Mouse (Mus musculus): ENCODE data around the gene Sar1b. TPM values are rescaled to one million over a fixed set of nuclear protein-coding genes. Genes with fewer than 3 reads are reported as not detected.

Sar1b gene
- total RNA-seq, 2 experiments from 2014 or later, result 119 to 133 TPM

DNA sequence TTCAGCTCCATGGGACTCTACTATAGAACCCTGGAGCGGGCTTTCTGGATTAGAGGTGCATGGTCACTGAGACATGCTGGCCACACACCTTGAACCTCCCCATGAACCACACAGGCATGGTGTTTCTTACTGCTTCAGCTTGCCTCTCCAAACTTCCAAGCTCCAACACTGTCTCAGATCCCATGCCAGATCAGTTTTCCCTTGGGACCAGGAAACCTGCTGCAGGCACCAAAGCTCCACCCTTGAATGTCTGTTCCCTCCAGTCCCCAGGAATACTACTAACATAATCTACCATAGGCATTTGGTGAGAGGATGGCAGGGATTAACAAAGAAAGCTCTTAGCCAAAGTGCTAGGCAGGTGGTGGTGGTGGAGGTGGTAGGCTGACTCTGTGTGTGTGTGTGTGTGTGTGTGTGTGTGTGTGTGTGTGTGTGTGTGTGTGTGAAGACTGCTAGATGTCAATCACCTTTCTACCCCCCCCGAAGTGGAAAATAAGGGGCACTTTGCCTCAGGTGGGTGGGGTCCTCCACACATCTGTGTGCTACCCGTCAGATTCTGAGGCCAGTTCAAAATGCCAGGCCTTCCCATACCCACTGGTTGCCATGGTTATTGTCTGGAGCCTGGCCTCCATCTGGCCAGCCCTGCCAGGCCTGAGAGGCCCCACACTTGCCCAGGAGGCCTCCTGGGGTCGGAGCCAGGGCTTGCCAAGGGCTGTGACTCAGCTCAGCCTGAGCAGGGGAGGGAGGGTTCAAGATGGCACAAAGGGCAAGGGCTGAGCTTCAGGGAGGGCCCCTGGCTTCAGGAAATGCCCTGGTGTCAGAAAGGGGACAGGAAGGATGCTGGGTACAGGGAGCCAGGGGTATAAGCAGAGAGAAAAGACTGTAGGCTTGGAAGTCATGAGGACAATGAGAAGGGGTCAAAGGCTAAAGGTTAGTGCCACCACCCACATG lies 68.7 kb downstream of the Sar1b start:
- DNase-seq, result peak; percentile 19

DNA sequence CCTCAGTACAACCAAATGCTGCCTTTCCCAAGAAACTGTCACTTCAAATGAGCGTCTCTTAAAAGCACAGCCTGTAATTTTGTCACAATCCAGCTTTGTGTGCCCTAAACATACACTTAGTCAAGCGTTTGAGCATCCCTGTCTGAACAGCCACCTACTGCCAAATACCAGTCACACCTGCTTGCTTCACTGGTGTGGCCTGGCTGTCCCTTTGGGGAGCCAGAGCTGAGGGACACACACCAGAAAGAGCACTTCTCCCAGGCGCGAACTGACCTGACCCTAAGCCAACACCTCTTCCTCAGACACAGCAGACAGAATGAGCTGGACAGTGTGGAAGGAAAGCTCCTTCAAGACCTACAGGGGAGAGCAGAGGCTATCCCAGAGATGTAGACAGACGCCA lies 69.5 kb downstream of the Sar1b start:
- DNase-seq, result no peak

DNA sequence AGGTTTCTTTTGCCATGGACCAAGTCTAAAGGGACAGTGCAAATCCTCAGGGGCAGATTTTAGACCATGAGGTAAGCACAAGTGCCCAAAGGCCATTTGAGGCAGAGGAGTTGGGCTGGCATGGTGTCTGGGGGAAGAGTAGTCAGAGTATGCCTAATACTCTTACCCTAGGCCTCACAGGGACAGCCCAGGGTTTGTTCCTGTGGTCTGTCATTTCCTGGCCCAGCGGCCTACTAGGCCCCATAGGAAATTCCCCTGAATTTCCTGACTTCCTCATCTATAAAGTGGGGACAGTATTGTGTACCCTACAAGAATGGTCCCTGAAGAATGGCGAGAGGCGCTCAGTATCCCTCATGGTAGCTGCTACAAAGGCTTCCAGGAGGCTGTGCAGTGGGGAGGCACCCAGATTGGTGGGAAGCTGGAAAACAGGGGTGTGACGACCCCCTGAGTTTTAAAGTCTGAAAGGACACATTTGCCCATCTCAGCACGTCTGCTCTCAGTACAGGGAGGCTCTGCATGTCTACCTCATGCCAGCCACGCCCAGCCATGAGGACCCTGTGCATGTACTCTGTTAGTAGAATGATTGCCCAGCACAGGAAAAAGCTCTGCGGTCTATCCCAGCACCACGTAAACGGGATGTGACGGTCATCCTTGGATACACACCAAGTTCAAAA lies 70.0 kb downstream of the Sar1b start:
- no peak for DNase-seq

DNA sequence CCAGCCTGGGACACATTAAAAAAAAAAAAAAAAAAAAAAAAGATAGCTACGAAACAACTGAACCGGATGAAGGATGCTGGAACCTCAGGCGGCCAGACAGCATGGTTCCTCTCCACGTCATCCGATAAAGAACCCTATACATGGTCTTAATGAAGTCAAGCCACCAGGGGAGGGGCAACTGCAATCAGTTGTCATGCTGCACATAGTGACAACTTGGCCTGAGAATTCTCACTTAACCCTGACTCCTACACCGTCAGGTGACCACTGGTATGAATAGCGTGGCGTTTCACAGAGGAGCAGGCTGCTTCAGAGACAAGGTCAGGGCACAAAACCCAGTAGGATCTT lies 70.6 kb downstream of the Sar1b start:
- DNase-seq, result no peak

DNA sequence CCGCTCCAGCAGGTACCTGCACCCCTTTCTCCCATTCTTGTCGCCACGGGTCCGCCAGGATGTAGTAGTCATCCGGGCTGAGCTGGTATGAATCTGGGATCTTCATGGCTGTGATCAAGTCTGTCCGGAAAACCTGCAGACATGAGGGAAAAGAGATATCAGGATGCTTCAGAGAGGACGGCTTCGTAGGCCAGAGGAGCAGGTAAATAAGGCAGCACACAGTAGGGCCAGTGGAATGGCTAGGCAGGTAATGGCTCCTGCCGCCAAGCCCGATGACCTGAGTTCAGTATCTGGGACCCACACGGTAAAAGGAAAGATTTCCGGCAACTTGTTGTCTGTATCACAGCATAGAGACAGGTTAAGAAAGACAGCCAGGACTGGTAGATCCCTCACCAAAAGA lies 72.1 kb downstream of the Sar1b start:
- DNase-seq, result no peak

DNA sequence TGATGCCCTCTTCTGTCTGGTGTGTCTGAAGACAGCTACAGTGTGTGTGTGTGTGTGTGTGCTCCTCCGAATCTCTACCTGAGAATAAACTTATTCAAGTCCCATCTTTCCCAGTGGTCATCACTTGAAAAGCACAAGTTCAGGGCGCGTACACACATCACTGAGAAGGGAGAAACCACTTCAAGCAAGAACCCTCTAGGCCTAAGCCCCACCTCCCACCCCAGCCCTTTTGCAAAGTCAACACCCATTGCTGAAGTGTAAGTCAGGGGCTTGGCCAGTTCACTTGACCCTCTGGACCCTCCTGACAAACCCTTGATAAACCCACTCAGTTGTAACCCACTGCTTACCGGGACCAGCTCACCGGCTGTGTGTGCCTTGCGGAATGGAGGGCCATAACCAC lies 73.0 kb downstream of the Sar1b start:
- DNase-seq, result no peak

DNA sequence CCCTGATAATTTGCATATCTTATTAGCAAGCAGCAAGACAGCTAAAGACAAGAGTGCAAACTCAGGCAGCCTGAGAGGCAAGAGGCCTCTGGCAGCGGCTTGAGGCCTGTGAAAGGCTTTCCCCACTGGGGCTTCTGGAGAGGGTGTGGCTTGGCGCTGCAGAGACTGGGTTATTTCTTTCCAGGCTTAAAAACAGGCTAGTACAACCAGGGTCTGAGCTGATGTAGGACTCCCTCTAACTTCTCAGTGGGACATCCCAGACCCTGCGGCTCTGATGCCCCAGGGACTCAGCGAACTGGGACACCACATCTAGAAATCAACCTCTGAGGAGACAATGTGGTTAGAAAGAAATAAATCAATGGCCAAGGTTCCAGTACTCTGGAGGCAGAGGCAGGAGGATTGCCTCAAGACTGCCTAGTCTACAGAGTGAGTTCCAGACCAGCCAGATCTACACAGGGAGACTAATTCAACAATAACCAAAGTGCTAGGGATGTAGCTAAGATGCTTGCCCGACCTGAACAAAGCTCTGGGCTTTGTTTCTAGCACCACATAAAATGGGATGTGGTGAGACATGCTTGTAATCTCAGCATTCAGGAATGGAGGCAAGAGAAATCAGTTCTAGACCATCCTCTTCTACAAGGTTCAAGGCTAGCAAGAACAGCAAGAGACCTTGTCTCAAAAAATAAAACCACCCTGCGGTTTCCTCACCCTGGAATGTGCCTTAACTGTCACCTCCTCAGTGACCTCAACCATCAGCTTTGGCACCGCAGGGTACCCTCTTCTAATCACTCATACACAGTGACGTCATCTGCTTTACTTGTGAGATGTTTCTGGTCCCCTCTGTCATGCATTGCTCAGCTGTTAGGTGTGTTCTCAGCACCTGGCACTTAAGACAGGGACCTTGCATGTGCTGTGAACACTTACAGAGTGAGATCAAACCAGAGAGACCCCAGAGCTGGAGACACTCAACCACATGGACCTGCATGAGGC lies 74.0 kb downstream of the Sar1b start:
- DNase-seq, result peak; percentile 39

DNA sequence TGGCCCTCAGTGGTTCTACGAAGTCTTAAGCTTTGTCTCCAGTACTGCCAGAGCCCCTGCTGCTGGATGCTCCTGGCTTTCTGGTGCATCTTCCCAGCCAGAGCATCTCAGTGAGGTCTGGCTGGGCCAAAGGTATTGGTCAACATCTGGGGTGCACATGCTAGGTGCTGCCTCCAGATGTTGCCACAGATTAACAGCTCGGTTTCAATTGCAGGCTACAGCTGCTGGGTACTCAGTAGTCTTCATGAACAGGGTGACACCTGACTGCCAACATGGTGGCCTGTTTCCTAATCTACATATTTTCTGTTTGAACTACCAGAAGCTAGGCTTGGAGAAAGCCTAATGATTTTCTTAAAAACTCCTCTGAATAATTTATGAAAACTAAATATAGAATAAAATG lies 75.6 kb downstream of the Sar1b start:
- no peak for DNase-seq

DNA sequence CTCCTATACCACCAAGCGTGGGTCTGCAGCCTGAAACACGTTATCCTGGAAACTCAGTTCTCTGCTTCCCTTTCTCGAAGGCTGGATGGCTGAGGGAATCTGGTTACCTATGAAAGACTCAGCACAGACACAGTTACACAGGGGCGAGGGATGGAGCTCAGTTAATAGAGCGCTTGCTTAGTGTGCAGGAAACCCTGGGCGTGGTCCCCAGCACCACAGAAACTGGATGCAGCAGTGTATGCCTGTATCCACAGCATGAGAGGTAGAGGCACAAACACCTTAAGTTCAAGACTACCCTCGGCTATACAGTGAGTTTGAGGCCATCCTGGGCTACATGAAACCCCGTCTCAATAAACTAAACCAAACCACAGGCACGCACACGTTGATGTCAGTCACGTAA lies 76.5 kb downstream of the Sar1b start:
- no peak for DNase-seq

DNA sequence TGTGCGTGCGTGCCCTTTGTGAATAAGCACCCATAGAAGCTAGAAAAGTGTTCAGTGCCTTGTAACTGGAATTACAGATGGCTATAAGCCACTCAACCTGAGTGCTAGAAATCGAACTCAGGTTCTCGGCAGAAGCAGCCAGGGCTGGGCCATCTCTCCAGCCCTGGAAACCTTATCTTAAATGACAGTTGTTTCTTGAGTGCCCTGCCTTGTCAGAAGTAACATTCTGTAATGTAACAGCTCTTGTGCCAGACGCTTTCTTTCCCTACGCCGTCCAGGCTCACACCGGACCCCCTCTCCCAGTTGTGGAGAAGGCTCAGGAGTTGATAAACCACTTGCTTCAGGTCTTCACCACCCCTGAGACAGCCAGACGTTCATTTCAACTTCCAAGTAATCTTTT lies 77.2 kb downstream of the Sar1b start:
- no peak for DNase-seq

DNA sequence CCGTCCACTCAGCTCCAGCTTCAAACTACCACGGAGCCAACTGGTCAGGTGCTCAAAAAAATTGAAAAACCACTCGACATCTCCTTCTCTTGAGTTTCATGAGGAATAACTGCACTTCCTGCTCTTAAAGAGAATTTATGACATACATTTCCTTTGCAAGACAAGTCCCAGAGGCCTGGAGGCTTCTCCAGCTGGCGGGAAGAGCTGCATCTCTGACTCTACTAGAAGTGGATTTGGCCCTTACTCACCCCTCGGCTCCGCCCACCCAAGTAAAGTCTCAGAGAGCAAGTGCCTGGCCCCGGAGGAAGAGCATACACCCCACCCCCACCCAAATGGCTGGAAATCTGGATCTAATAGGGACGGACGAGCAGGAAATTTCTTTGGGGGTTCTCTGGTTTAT lies 77.7 kb downstream of the Sar1b start:
- DNase-seq, result peak; percentile 34

Other genes starting within 250 kb of the Sar1b start
- 10 to 100 TPM; 18.9 to 21.7 TPM for gene Phykpl, start 178.9 kb upstream of the Sar1b start, total RNA-seq (2021)
- gene Hnrnpab, start 156.8 kb upstream of the Sar1b start, total RNA-seq (2021), result 100 to 1,000 TPM; 180 to 186 TPM
- 10 to 100 TPM; 37.4 to 39.1 TPM for gene Nhp2, start 144.0 kb upstream of the Sar1b start, total RNA-seq (2021)
- 10 to 100 TPM; 16.2 to 17.9 TPM for gene Rmnd5b, start 127.8 kb upstream of the Sar1b start, total RNA-seq (2021)
- gene N4bp3, start 112.8 kb upstream of the Sar1b start, total RNA-seq (2021), result 10 to 100 TPM; 12.2 to 15.7 TPM
- gene D930048N14Rik, start 112.7 kb upstream of the Sar1b start, total RNA-seq (2021), result 1 to 10 TPM in 1 of 2 experiments, under 1 TPM in 1; 0.52 to 1.1 TPM
- 10 to 100 TPM; 29.0 to 30.5 TPM for gene 0610009B22Rik, start 74.8 kb upstream of the Sar1b start, total RNA-seq (2021)
- 10 to 100 TPM; 21.7 to 24.0 TPM for gene Sec24a, start 53 bp upstream of the Sar1b start, total RNA-seq (2021)
- 1 to 10 TPM; 2.3 to 2.6 TPM for gene Jade2, start 94.0 kb downstream of the Sar1b start, total RNA-seq (2021)
- 10 to 100 TPM; 15.7 to 18.4 TPM for gene Cdkn2aipnl, start 204.0 kb downstream of the Sar1b start, total RNA-seq (2021)
- gene Ube2b, start 237.1 kb downstream of the Sar1b start, total RNA-seq (2021), result 100 to 1,000 TPM; 241 to 249 TPM
- gene Cdkl3, start 240.5 kb downstream of the Sar1b start, total RNA-seq (2021), result 1 to 10 TPM; 5.5 to 5.9 TPM